Mouse (Mus musculus) urinary bladder, adult 2 months (tissue): ENCODE data around the gene Tcp10c. TPM values are rescaled to one million over a fixed set of nuclear protein-coding genes. Genes with fewer than 3 reads are reported as not detected.
"Not testable (repeated sequence)": the region's sequence is repeated elsewhere in the genome, so short reads cannot be mapped to it uniquely, and the experiment has no call there.

Experiments used
- DNase-seq: peaks from one replicate; pipeline ENCODE4 v3.0.0; 2022; ENCODE audit warnings: low spot score
- polyA plus RNA-seq: library from polyadenylated mRNA; depleted of rRNA; stranded (reverse); fragments of >200 nt; gene quantifications from 2 replicates; pipeline ENCODE4 v1.2.3, GENCODE M21; 2012; rRNA removed

Tcp10c gene
- polyA plus RNA-seq, 1 experiment, result not detected

GRCm38 (mm10) chr17:13391020-13391419 is 36.6 kb downstream of the Tcp10c start:
- DNase-seq, result not testable (repeated sequence)

DNA sequence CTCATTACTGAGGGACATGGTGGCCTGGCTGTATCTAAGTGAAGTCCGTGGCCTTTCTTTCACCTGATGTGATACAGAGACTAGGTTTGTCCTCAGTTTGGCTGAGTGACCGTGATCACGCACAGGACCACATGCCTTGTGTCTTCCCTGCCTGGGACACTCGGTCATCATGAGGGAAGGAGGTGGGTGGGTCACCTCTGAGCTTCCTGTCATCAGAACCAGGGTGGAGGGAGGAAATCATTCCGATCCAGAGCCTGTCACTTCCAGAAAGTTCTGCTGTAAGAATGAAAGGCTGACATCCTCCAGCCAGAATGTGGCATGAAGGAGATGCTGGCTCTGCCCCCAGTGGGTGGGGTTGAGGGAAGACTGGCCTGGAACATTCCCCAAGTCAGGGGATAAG is 45.6 kb downstream of the Tcp10c start:
- DNase-seq, result not testable (repeated sequence)

DNA sequence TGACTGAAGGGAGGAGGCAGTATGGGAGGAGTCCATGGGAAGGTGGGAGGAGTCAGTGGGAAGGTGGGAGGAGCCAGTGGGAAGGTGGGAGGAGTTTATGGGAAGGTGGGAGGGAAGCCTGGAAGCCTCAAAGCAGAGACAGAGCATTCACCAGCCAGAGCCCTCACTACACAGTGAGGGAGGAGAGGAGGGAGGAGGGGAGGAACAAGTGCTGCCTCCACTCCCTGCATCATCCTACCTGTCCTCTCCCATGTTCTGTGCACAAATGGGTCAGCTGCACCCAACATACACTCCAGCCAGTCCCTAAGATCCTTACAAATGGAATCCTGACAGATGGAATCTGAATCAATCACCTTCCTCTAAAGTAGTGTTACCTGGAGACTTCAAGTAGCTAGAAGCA is 47.7 kb downstream of the Tcp10c start:
- DNase-seq, result not testable (repeated sequence)

DNA sequence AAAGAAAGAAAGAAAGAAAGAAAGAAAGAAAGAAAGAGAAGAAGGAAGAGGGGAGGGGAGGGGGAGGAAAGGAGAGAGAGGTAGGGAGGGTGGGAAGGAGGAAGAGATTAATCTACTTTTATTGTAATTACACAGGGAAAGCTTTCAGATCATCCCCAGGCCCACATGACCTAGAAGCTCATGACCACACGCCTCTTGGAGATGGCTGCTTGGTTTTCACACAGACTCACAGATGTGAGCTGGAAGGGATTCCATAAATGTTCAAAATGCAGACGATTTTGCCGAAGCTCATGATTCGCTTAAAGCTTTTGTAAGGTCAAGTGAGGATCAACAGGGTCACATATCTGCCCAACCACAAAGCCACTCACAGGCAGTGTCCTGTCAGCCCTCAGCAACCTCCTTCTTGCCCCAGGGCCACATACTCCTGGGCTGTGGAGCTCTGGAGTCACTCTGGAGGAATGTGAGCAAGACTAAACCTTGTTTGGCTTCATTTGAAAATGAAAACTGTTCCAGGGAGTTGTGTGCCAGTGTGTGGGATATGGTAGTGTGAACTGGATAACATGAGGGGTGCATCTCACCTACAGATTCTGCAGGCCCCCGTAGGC is 49.3 kb downstream of the Tcp10c start:
- not testable (repeated sequence) for DNase-seq

DNA sequence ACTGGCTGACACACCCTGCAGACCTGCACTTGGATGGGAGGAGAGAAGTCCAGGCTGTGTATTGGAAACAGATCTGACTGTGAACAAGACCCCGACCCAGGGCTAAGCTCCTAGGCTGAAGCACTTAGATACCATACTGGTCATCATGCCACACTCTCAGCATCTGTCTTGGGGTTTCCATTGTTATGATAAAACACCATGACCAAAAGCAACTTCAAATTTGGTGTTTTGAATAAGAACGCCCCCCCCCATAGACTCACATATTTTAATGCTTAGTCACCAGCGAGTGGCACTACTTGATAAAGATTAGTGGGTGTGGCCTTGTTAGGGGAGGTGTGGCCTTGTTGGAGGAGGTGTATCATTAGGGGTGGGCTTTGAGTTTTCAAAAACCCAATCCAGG is 51.7 kb downstream of the Tcp10c start:
- not testable (repeated sequence) for DNase-seq

GRCm38 (mm10) chr17:13406701-13407100 is 52.3 kb downstream of the Tcp10c start:
- not testable (repeated sequence) for DNase-seq

- not testable (repeated sequence) for DNase-seq
Measured at GRCm38 (mm10) chr17:13407621-13408256, 53.4 kb downstream of the Tcp10c start.

DNA sequence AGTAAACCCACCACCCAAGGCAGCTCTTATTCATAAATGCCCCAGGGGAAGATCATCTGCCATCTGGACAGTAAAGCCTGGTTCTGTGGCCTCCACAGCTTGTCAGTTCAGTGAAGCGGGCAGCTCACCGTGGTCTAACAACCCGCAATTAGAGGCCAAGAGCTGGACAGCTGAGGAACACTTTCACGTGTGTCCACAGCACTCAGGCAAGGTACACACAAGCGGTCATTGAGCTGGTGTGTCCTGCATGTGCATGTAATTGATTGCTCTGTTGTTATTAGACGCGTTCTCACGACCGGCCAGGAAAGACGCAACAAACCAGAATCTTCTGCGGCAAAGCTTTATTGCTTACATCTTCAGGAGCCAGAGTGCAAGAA is 53.9 kb downstream of the Tcp10c start:
- not testable (repeated sequence) for DNase-seq

DNA sequence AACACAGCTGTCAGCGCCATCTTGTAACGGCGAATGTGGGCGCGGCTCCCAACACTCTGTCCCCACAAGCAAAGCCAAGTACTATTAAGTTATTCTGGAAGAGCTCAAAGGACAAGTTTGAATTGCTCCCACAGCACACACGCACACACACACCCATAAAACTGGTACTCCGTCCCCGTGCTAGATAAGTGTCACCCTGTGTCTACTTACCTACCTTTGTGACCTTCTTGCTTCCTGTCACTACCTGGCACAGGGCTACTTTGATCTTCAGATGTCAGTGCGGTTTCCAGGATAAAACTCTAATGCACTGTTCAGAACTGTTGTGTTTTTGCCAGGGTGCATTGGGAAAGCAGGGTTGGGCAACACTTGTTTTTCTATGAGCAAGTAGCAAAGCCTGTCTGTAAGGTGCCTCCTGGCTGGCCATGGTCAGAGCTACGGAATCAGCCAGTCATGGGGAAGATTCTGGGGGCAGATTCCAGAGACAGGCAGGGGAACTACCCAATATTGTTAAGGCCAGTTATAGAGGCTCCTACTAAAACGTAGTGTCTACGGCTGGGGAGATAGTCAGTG is 66.7 kb downstream of the Tcp10c start:
- DNase-seq, result not testable (repeated sequence)

DNA sequence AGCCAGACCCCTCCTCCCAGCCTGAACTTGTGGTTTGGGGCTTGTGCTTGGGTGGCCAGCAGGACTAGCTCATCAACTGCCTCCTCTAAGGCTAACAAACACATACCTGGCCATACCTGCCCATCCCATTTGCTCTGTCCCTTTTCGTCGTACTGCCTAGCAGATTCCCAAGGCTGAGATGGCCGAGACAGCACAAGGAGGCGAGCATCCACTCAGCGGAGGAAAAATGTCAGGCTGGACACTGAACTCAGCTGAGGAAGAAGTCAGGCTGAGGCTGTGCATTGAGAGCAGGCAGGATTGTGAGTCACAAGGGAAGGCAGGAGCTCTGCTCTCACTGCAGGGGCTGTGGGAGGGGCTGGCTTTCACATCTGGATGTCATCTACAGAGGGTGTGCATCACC is 68.3 kb downstream of the Tcp10c start:
- not testable (repeated sequence) for DNase-seq

DNA sequence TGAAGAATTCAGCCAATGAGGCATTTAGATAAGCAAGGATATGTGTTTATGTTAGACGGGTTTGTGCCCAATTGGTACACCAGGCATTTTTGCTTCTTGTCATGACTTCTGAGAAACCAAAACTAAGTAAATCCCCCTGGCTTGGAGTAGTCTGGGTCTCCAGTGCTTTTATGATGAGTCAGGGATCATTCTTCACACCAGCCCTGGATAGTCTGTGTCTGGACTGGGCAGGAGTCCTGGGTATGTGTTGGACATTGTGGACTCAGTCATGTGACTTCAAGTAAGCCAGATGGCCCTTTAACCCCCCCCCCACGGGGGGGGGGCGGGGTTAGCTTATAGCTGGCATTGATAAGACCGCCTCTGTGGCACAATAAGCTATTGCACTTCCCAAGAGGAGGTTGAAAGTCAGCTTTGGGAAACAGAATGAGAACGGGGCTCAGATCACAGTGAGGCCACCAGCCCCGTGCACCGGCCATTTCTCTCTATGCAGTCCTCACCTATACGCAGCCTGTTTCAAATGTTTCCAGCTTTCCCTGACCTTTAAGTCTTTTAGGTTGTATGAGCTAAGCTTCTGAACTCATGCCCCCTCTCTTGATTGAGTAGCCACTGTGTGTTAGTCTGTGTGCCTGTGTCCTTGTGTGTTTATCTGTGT is 69.1 kb downstream of the Tcp10c start:
- DNase-seq, result not testable (repeated sequence)

- not testable (repeated sequence) for DNase-seq
Measured at GRCm38 (mm10) chr17:13424321-13424720, 69.9 kb downstream of the Tcp10c start.

GRCm38 (mm10) chr17:13425694-13426093 is 71.3 kb downstream of the Tcp10c start:
- DNase-seq, result not testable (repeated sequence)

- DNase-seq, result not testable (repeated sequence)
Measured at GRCm38 (mm10) chr17:13426508-13426907, 72.1 kb downstream of the Tcp10c start.

Other genes with a start within 250 kb of the Tcp10c start
- gene Unc93a, start 222.8 kb upstream of the Tcp10c start, polyA plus RNA-seq, result not detected in 2 replicates
- gene Smok2a, start 133.4 kb upstream of the Tcp10c start, polyA plus RNA-seq, result not detected in 2 replicates
- gene Smok2b, start 124.3 kb upstream of the Tcp10c start, polyA plus RNA-seq, result not detected in 2 replicates